22 mouse cellular contexts compared by ENCODE assay signal in the genomic region with DNA sequence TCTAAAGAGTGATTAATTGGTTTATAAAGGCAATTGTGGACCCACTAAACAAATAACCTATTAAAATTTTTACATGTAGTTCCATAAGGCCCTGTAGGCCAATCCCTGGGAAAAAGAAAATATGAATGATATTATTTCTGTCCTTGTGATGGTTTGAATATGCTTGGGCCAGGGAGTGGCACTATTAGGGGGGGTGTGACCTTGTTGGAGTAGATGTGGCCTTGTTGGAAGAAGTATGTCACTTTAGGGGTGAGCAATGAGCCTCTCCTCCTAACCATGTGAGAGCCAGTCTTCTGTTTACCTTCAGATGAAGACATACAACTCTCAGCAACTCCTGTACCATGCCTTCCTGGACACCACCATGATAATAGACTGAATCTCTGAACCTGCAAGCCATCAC.
A peak's percentile ranks its signal among the peaks of the same experiment; 100 is the strongest.
DNase-seq lines count a peak whose midpoint lies in the region; ATAC-seq lines count a peak whose summit lies in the region.
"Had no signal": no experiment of that assay in that cellular context is flagged by ENCODE, and none has a peak within 500 bp of the region (broad histone marks: within the 10 kb centered on the region; RNA-seq: fewer than 3 reads in every experiment).

No protein-coding gene starts in this region.

- H3K4me3 ChIP-seq in hindbrain, embryonic 12.5 days: no peak overlapping the region
- H3K4me3 ChIP-seq in hindbrain, embryonic 16.5 days (ENCODE audit: low read length): no peak overlapping the region
- H3K4me3 ChIP-seq: forebrain, embryonic 10.5 days; forebrain, embryonic 13.5 days; heart, adult 2 months had no signal

- H3K4me2 ChIP-seq in hindbrain, embryonic 12.5 days (replicated peaks): no peak overlapping the region
- no peak overlapping the region for H3K4me2 ChIP-seq in hindbrain, embryonic 16.5 days (ENCODE audit: low read length)
- H3K4me2 ChIP-seq: forebrain, embryonic 13.5 days; heart, embryonic 11.5 days had no signal

- peak; percentile 33 for DNase-seq in adrenal gland, adult 8-10 months
- DNase-seq in adrenal gland, postnatal 25 days: no peak
- DNase-seq in adrenal gland, postnatal 14 days: peak; percentile 18
- DNase-seq in heart, adult 8-10 months (ENCODE audit: low spot score): no peak
- DNase-seq: B cell, adult 2 months; cerebellum, adult 11-12 months; cerebellum, adult 9-10 months; cerebellum, postnatal 14 days; gastrocnemius, postnatal 10 days; gastrocnemius, postnatal 36 days; heart, adult 2 months; kidney, adult 2 months had no signal

- ATAC-seq in hindbrain, embryonic 12.5 days (ENCODE audit: low FRiP score): no peak
- ATAC-seq in hindbrain, embryonic 16.5 days: no peak
- ATAC-seq: forebrain, embryonic 13.5 days; forebrain, embryonic 16.5 days; intestine, postnatal 0 days; Patski had no signal

- no peak overlapping the region for H3K9ac ChIP-seq in hindbrain, embryonic 12.5 days
- no peak overlapping the region for H3K9ac ChIP-seq in hindbrain, embryonic 16.5 days (ENCODE audit: low read depth, low read length)
- H3K9ac ChIP-seq: forebrain, embryonic 13.5 days had no signal

- no peaks in the 10 kb centered on the region for H3K27me3 ChIP-seq in hindbrain, embryonic 12.5 days
- H3K27me3 ChIP-seq in hindbrain, embryonic 16.5 days (replicated peaks; ENCODE audit: control insufficient read depth, insufficient read depth, low read length): no peaks in the 10 kb centered on the region
- H3K27me3 ChIP-seq: CH12.LX, Patski had no signal

- H3K4me1 ChIP-seq in hindbrain, embryonic 12.5 days: peaks cover 27% of the 10 kb centered on the region
- H3K4me1 ChIP-seq in hindbrain, embryonic 16.5 days (ENCODE audit: control insufficient read depth, insufficient read depth, low read depth, low read length): peaks cover 4% of the 10 kb centered on the region

- H3K9me3 ChIP-seq in hindbrain, embryonic 12.5 days (replicated peaks): no peaks in the 10 kb centered on the region
- no peaks in the 10 kb centered on the region for H3K9me3 ChIP-seq in hindbrain, embryonic 16.5 days (ENCODE audit: control insufficient read depth, low read length)
- H3K9me3 ChIP-seq: forebrain, embryonic 10.5 days; forebrain, embryonic 13.5 days; G1E had no signal

- H3K27ac ChIP-seq in hindbrain, embryonic 12.5 days: peak overlapping the region; percentile 69; the same call in 1 of the 2 replicates
- no peak overlapping the region for H3K27ac ChIP-seq in hindbrain, embryonic 16.5 days (ENCODE audit: low read depth, low read length)
- H3K27ac ChIP-seq: forebrain, embryonic 10.5 days; forebrain, embryonic 13.5 days; heart, adult 2 months had no signal

- H3K36me3 ChIP-seq in hindbrain, embryonic 12.5 days: no peaks in the 10 kb centered on the region
- H3K36me3 ChIP-seq in hindbrain, embryonic 16.5 days (ENCODE audit: control insufficient read depth, insufficient read depth, low read length): no peaks in the 10 kb centered on the region
- H3K36me3 ChIP-seq: forebrain, embryonic 10.5 days; G1E had no signal

Comparison
In these comparisons a context has a peak if more than half of its experiments do, and no peak if none do; other contexts are left out.
1. DNase-seq: peak in adrenal gland, adult 8-10 months (single experiment) and adrenal gland, postnatal 14 days (single experiment); none in adrenal gland, postnatal 25 days (single experiment) and heart, adult 8-10 months (single experiment).